In genomic region chr8:126970579-126971313, GRCm38 (mm10) we compare ENCODE assay signal across 8 mouse cellular contexts. TPM values are rescaled to one million over a fixed set of nuclear protein-coding genes. Genes with fewer than 3 reads are reported as not detected.
DNase-seq lines count a peak whose midpoint lies in the region; ATAC-seq and TF ChIP-seq lines count a peak whose summit lies in the region.

Rbm34 (minus strand) TSS chr8:126971071.

- no peak; the same call in 1 of the 2 replicates for TF ChIP-seq POLR2A in bone marrow macrophage, adult 2 months (IDR thresholded peaks at IDR 0.05; ENCODE audit: borderline replicate concordance, low read depth, low read length)
- peak; percentile 92 for TF ChIP-seq POLR2A in embryonic fibroblast, embryonic 13.5 days (IDR thresholded peaks at IDR 0.05; ENCODE audit: low read depth, low read length)

- peak; percentile 96 for DNase-seq in A20 (ENCODE audit: low read depth, low spot score)
- peak; percentile 96 for DNase-seq in heart, embryonic 10.5 days (ENCODE audit: low spot score)
- DNase-seq in liver, result peak; percentile 93
- peak; percentile 93 to 96 for DNase-seq in spleen, postnatal 4 days (ENCODE audit: low spot score in 2 of 2)

- no peak for TF ChIP-seq CTCF in bone marrow macrophage, adult 2 months (IDR thresholded peaks at IDR 0.05; ENCODE audit: low read depth, low read length)
- no peak for TF ChIP-seq CTCF in embryonic fibroblast, embryonic 13.5 days (IDR thresholded peaks at IDR 0.05; ENCODE audit: borderline replicate concordance, insufficient read depth, low read length)

- H3K9ac ChIP-seq in kidney, embryonic 15.5 days, result peak within 1 kb of the TSS; percentile 76

- no peaks in the 10 kb centered on the region for H3K27me3 ChIP-seq in heart, embryonic 10.5 days (ENCODE audit: insufficient read depth, poor library complexity, severe bottlenecking)
- H3K27me3 ChIP-seq in kidney, embryonic 15.5 days, result no peaks in the 10 kb centered on the region

- peaks cover 36% of the 10 kb centered on the region for H3K36me3 ChIP-seq in heart, embryonic 10.5 days
- H3K36me3 ChIP-seq in kidney, embryonic 15.5 days, result peaks cover 33% of the 10 kb centered on the region

- peak; percentile 98 for ATAC-seq in kidney, embryonic 15.5 days (replicated peaks; ENCODE audit: low FRiP score)
- ATAC-seq in monocyte, adult 5-6 weeks (replicated peaks; ENCODE audit: insufficient number of reproducible peaks, low FRiP score, low TSS enrichment, poor library complexity, severe bottlenecking), result peak; percentile 99

- peak within 1 kb of the TSS; percentile 41 for H3K27ac ChIP-seq in bone marrow macrophage, adult 2 months (ENCODE audit: insufficient read depth, low read depth, low read length)
- H3K27ac ChIP-seq in embryonic fibroblast, embryonic 13.5 days (ENCODE audit: insufficient read depth, low read length), result peak within 1 kb of the TSS; percentile 15; the same call in 1 of the 2 replicates
- peak within 1 kb of the TSS; percentile 89 for H3K27ac ChIP-seq in heart, embryonic 10.5 days
- H3K27ac ChIP-seq in kidney, embryonic 15.5 days, result peak within 1 kb of the TSS; percentile 88

- WGBS in heart, embryonic 10.5 days, result under 1% methylated on average over 50 of the region's 50 CpGs
- WGBS in kidney, embryonic 15.5 days, result under 1% methylated on average over 50 of the region's 50 CpGs

- H3K4me2 ChIP-seq in kidney, embryonic 15.5 days, result peak within 1 kb of the TSS; percentile 78

- no peaks in the 10 kb centered on the region for H3K9me3 ChIP-seq in heart, embryonic 10.5 days
- no peaks in the 10 kb centered on the region for H3K9me3 ChIP-seq in kidney, embryonic 15.5 days (replicated peaks)

- H3K4me1 ChIP-seq in bone marrow macrophage, adult 2 months (ENCODE audit: control insufficient read depth, insufficient read depth, low read length), result peaks cover 13% of the 10 kb centered on the region
- peaks cover 4% of the 10 kb centered on the region for H3K4me1 ChIP-seq in embryonic fibroblast, embryonic 13.5 days (ENCODE audit: control insufficient read depth, insufficient read depth, low read length)
- peaks cover 9% of the 10 kb centered on the region; the same call in 1 of the 2 replicates for H3K4me1 ChIP-seq in heart, embryonic 10.5 days
- H3K4me1 ChIP-seq in kidney, embryonic 15.5 days, result peaks cover 14% of the 10 kb centered on the region

- peak within 1 kb of the TSS; percentile 95 for H3K4me3 ChIP-seq in bone marrow macrophage, adult 2 months (ENCODE audit: insufficient read depth, low read length)
- peak within 1 kb of the TSS; percentile 92 for H3K4me3 ChIP-seq in embryonic fibroblast, embryonic 13.5 days (ENCODE audit: insufficient read depth, low read length)
- peak within 1 kb of the TSS; percentile 98 for H3K4me3 ChIP-seq in heart, embryonic 10.5 days
- peak within 1 kb of the TSS; percentile 73 for H3K4me3 ChIP-seq in kidney, embryonic 15.5 days (replicated peaks)

RNA-seq across cellular contexts. Expression of gene Rbm34, which starts in this region (rescaled TPM):
- polyA plus RNA-seq in bone marrow macrophage, adult 2 months (2012; ENCODE audit: insufficient read depth, insufficient read length, missing spikeins), result 19.7 and 20.9 TPM in 2 replicates
- polyA plus RNA-seq in embryonic fibroblast, embryonic 13.5 days (2011; ENCODE audit: insufficient read length, low read depth, missing spikeins), result 20.9 and 21.3 TPM in 2 replicates
- 14.0 and 25.0 TPM in 2 replicates for polyA plus RNA-seq in heart, embryonic 10.5 days (2016; fragmentation: Nextera tagmentation; extraction: Ambion mirVana)
- polyA plus RNA-seq in kidney, embryonic 15.5 days (2015; fragmentation: Nextera tagmentation; extraction: Ambion mirVana), result 23.5 and 26.0 TPM in 2 replicates
- total RNA-seq in monocyte, adult 5-6 weeks (2017), result 42.1 to 45.2 TPM (median 44.1 TPM) in 3 replicates

Comparison
In these comparisons a context has a peak if more than half of its experiments do, and no peak if none do; other contexts are left out.
1. Peak in every context shown above with its lines: DNase-seq, ATAC-seq, H3K4me3 ChIP-seq and H3K27ac ChIP-seq.
2. H3K27ac ChIP-seq: peak in every context shown above with its lines; median percentile 89 in heart, embryonic 10.5 days; 88 in kidney, embryonic 15.5 days; 41 in bone marrow macrophage, adult 2 months; 15 in embryonic fibroblast, embryonic 13.5 days.